Mouse (Mus musculus): ENCODE measurements at regions not wholly inside any gene's neighbourhood (a gene's known extent, or its start where the extent isn't known, plus 50 kb on each side); places are given as distances from the start of the nearest gene placed in this dataset.

GRCm38 (mm10) chr12:32456796-32457195 is 78.3 kb downstream of the Ccdc71l start:
- no peak for ATAC-seq
- H3K27me3 ChIP-seq (ENCODE audit: control insufficient read depth, insufficient read depth, low read depth, low read length), result no peaks in the 10 kb centered on the region
- no peak overlapping the region for H3K9ac ChIP-seq (ENCODE audit: low read depth, low read length)
- 76% methylated on average over 4 of the region's 4 CpGs for WGBS
- no peak overlapping the region for H3K4me2 ChIP-seq (ENCODE audit: low read length)
- no peak overlapping the region for H3K4me3 ChIP-seq (ENCODE audit: low read depth, low read length)
- H3K27ac ChIP-seq (ENCODE audit: low read length), result no peak overlapping the region
- H3K36me3 ChIP-seq (ENCODE audit: control insufficient read depth, insufficient read depth, low read length), result no peaks in the 10 kb centered on the region
- no peaks in the 10 kb centered on the region for H3K9me3 ChIP-seq (replicated peaks; ENCODE audit: control insufficient read depth, low read length, poor library complexity, severe bottlenecking)
- H3K4me1 ChIP-seq (ENCODE audit: control insufficient read depth, insufficient read depth, low read length), result no peaks in the 10 kb centered on the region

GRCm38 (mm10) chr12:32458386-32458785 is 79.9 kb downstream of the Ccdc71l start:
- Histone ChIP-seq H3K9me3 (replicated peaks; ENCODE audit: control insufficient read depth, low read length, poor library complexity, severe bottlenecking) (no peaks in the 10 kb centered on the region), H3K27me3 (ENCODE audit: control insufficient read depth, insufficient read depth, low read depth, low read length) (no peaks in the 10 kb centered on the region), H3K36me3 (ENCODE audit: control insufficient read depth, insufficient read depth, low read length) (no peaks in the 10 kb centered on the region), H3K27ac (ENCODE audit: low read length) (no peak overlapping the region), H3K4me1 (ENCODE audit: control insufficient read depth, insufficient read depth, low read length) (no peaks in the 10 kb centered on the region), H3K4me3 (ENCODE audit: low read depth, low read length) (no peak overlapping the region), H3K4me2 (ENCODE audit: low read length) (no peak overlapping the region), H3K9ac (ENCODE audit: low read depth, low read length) (no peak overlapping the region)
- no peak for ATAC-seq
- 87% methylated on average over 1 of the region's 1 CpGs for WGBS

- Histone ChIP-seq H3K4me2 (ENCODE audit: low read length) (no peak overlapping the region), H3K9me3 (replicated peaks; ENCODE audit: control insufficient read depth, low read length, poor library complexity, severe bottlenecking) (no peaks in the 10 kb centered on the region), H3K4me3 (ENCODE audit: low read depth, low read length) (no peak overlapping the region), H3K27me3 (ENCODE audit: control insufficient read depth, insufficient read depth, low read depth, low read length) (no peaks in the 10 kb centered on the region), H3K9ac (ENCODE audit: low read depth, low read length) (no peak overlapping the region), H3K27ac (ENCODE audit: low read length) (no peak overlapping the region), H3K4me1 (ENCODE audit: control insufficient read depth, insufficient read depth, low read length) (no peaks in the 10 kb centered on the region), H3K36me3 (ENCODE audit: control insufficient read depth, insufficient read depth, low read length) (no peaks in the 10 kb centered on the region)
- no peak for ATAC-seq
- 82% methylated on average over 4 of the region's 4 CpGs for WGBS
These were observed 82.0 kb downstream of the Ccdc71l start for GRCm38 (mm10) chr12:32460330-32460998.

GRCm38 (mm10) chr12:32465371-32465770 is 86.9 kb downstream of the Ccdc71l start:
- Histone ChIP-seq H3K4me1 (ENCODE audit: control insufficient read depth, insufficient read depth, low read length) (no peaks in the 10 kb centered on the region), H3K27me3 (ENCODE audit: control insufficient read depth, insufficient read depth, low read depth, low read length) (no peaks in the 10 kb centered on the region), H3K9ac (ENCODE audit: low read depth, low read length) (no peak overlapping the region), H3K4me2 (ENCODE audit: low read length) (no peak overlapping the region), H3K4me3 (ENCODE audit: low read depth, low read length) (no peak overlapping the region), H3K36me3 (ENCODE audit: control insufficient read depth, insufficient read depth, low read length) (no peaks in the 10 kb centered on the region), H3K9me3 (replicated peaks; ENCODE audit: control insufficient read depth, low read length, poor library complexity, severe bottlenecking) (no peaks in the 10 kb centered on the region), H3K27ac (ENCODE audit: low read length) (no peak overlapping the region)
- 74% methylated on average over 6 of the region's 6 CpGs for WGBS
- ATAC-seq, result no peak

GRCm38 (mm10) chr12:32469863-32470262 is 91.4 kb downstream of the Ccdc71l start:
- H3K27me3 ChIP-seq (ENCODE audit: control insufficient read depth, insufficient read depth, low read depth, low read length), result no peaks in the 10 kb centered on the region
- H3K27ac ChIP-seq (ENCODE audit: low read length), result no peak overlapping the region
- no peak overlapping the region for H3K4me2 ChIP-seq (ENCODE audit: low read length)
- no peak for ATAC-seq
- H3K9me3 ChIP-seq (replicated peaks; ENCODE audit: control insufficient read depth, low read length, poor library complexity, severe bottlenecking), result no peaks in the 10 kb centered on the region
- H3K9ac ChIP-seq (ENCODE audit: low read depth, low read length), result no peak overlapping the region
- H3K4me3 ChIP-seq (ENCODE audit: low read depth, low read length), result no peak overlapping the region
- no peaks in the 10 kb centered on the region for H3K4me1 ChIP-seq (ENCODE audit: control insufficient read depth, insufficient read depth, low read length)
- WGBS, result 81% methylated on average over 4 of the region's 4 CpGs
- no peaks in the 10 kb centered on the region for H3K36me3 ChIP-seq (ENCODE audit: control insufficient read depth, insufficient read depth, low read length)

- Histone ChIP-seq H3K4me3 (ENCODE audit: low read depth, low read length) (no peak overlapping the region), H3K9me3 (replicated peaks; ENCODE audit: control insufficient read depth, low read length, poor library complexity, severe bottlenecking) (no peaks in the 10 kb centered on the region), H3K27me3 (ENCODE audit: control insufficient read depth, insufficient read depth, low read depth, low read length) (no peaks in the 10 kb centered on the region), H3K4me2 (ENCODE audit: low read length) (no peak overlapping the region), H3K4me1 (ENCODE audit: control insufficient read depth, insufficient read depth, low read length) (no peaks in the 10 kb centered on the region), H3K36me3 (ENCODE audit: control insufficient read depth, insufficient read depth, low read length) (no peaks in the 10 kb centered on the region), H3K9ac (ENCODE audit: low read depth, low read length) (no peak overlapping the region), H3K27ac (ENCODE audit: low read length) (no peak overlapping the region)
- 82% methylated on average over 3 of the region's 3 CpGs for WGBS
- no peak for ATAC-seq
These were observed 100.9 kb downstream of the Ccdc71l start for GRCm38 (mm10) chr12:32479451-32479850.

GRCm38 (mm10) chr12:32480268-32480667 is 101.8 kb downstream of the Ccdc71l start:
- WGBS, result 71% methylated on average over 5 of the region's 5 CpGs
- H3K4me2 ChIP-seq (ENCODE audit: low read length), result no peak overlapping the region

GRCm38 (mm10) chr12:32481051-32481450 is 102.5 kb downstream of the Ccdc71l start:
- Histone ChIP-seq H3K4me3 (ENCODE audit: low read depth, low read length) (no peak overlapping the region), H3K27ac (ENCODE audit: low read length) (no peak overlapping the region), H3K36me3 (ENCODE audit: control insufficient read depth, insufficient read depth, low read length) (no peaks in the 10 kb centered on the region), H3K27me3 (ENCODE audit: control insufficient read depth, insufficient read depth, low read depth, low read length) (no peaks in the 10 kb centered on the region), H3K9ac (ENCODE audit: low read depth, low read length) (no peak overlapping the region), H3K4me1 (ENCODE audit: control insufficient read depth, insufficient read depth, low read length) (no peaks in the 10 kb centered on the region), H3K9me3 (replicated peaks; ENCODE audit: control insufficient read depth, low read length, poor library complexity, severe bottlenecking) (no peaks in the 10 kb centered on the region), H3K4me2 (ENCODE audit: low read length) (no peak overlapping the region)
- ATAC-seq, result no peak
- 90% methylated on average over 5 of the region's 5 CpGs for WGBS

More at GRCm38 (mm10) chr12:32480268-32480667, 101.8 kb downstream of the Ccdc71l start:
- no peaks in the 10 kb centered on the region for H3K4me1 ChIP-seq (ENCODE audit: control insufficient read depth, insufficient read depth, low read length)
- H3K9ac ChIP-seq (ENCODE audit: low read depth, low read length), result no peak overlapping the region
- H3K9me3 ChIP-seq (replicated peaks; ENCODE audit: control insufficient read depth, low read length, poor library complexity, severe bottlenecking), result no peaks in the 10 kb centered on the region
- H3K4me3 ChIP-seq (ENCODE audit: low read depth, low read length), result no peak overlapping the region
- H3K27ac ChIP-seq (ENCODE audit: low read length), result no peak overlapping the region
- H3K27me3 ChIP-seq (ENCODE audit: control insufficient read depth, insufficient read depth, low read depth, low read length), result no peaks in the 10 kb centered on the region
- no peaks in the 10 kb centered on the region for H3K36me3 ChIP-seq (ENCODE audit: control insufficient read depth, insufficient read depth, low read length)
- ATAC-seq, result no peak

- Histone ChIP-seq H3K36me3 (ENCODE audit: control insufficient read depth, insufficient read depth, low read length) (no peaks in the 10 kb centered on the region), H3K4me1 (ENCODE audit: control insufficient read depth, insufficient read depth, low read length) (no peaks in the 10 kb centered on the region), H3K9ac (ENCODE audit: low read depth, low read length) (no peak overlapping the region), H3K4me2 (ENCODE audit: low read length) (no peak overlapping the region), H3K27ac (ENCODE audit: low read length) (no peak overlapping the region), H3K9me3 (replicated peaks; ENCODE audit: control insufficient read depth, low read length, poor library complexity, severe bottlenecking) (no peaks in the 10 kb centered on the region), H3K27me3 (ENCODE audit: control insufficient read depth, insufficient read depth, low read depth, low read length) (no peaks in the 10 kb centered on the region), H3K4me3 (ENCODE audit: low read depth, low read length) (no peak overlapping the region)
- WGBS, result 92% methylated on average over 1 of the region's 1 CpGs
- no peak for ATAC-seq
These were observed 103.8 kb downstream of the Ccdc71l start for GRCm38 (mm10) chr12:32482343-32482742.

Data from midbrain, embryonic 16.5 days (tissue).